Mouse (Mus musculus): ENCODE measurements around the gene Rnasek. TPM values are rescaled to one million over a fixed set of nuclear protein-coding genes. Genes with fewer than 3 reads are reported as not detected.

The Rnasek gene
- polyA plus RNA-seq, 1 experiment from 2014 or later, result 94.6 TPM

- WGBS, result 50% methylated on average over 9 of the region's 9 CpGs
- H3K4me3 ChIP-seq (ENCODE audit: low read depth, low read length), result no peak overlapping the region
Measured at GRCm38 (mm10) chr11:70247136-70247845, 7.6 kb upstream of the Rnasek start.

GRCm38 (mm10) chr11:70242591-70242990 is 2.9 kb upstream of the Rnasek start:
- DNase-seq (ENCODE audit: low spot score), result no peak
- Histone ChIP-seq H3K4me1 (ENCODE audit: control insufficient read depth, insufficient read depth, low read length) (peaks cover 6% of the 10 kb centered on the region), H3K4me3 (ENCODE audit: low read depth, low read length) (no peak overlapping the region), H3K27ac (replicated peaks; ENCODE audit: low read depth, low read length) (no peak overlapping the region), H3K9ac (ENCODE audit: low read length) (no peak overlapping the region), H3K36me3 (ENCODE audit: control insufficient read depth, insufficient read depth, low read length) (no peaks in the 10 kb centered on the region), H3K9me3 (ENCODE audit: control insufficient read depth, low read length) (no peaks in the 10 kb centered on the region), H3K27me3 (ENCODE audit: control insufficient read depth, insufficient read depth, low read length) (no peaks in the 10 kb centered on the region), H3K4me2 (ENCODE audit: low read depth, severe bottlenecking) (no peak overlapping the region)
- no peak for ATAC-seq (ENCODE audit: insufficient number of reproducible peaks, low FRiP score, low TSS enrichment, low read depth)
- 68% methylated on average over 11 of the region's 11 CpGs for WGBS

More at GRCm38 (mm10) chr11:70247136-70247845, 7.6 kb upstream of the Rnasek start:
- H3K4me1 ChIP-seq (ENCODE audit: control insufficient read depth, insufficient read depth, low read length), result no peaks in the 10 kb centered on the region
- no peak overlapping the region for H3K9ac ChIP-seq (ENCODE audit: low read length)
- peak; percentile 78 for DNase-seq (ENCODE audit: low spot score)
- H3K27ac ChIP-seq (replicated peaks; ENCODE audit: low read depth, low read length), result no peak overlapping the region
- H3K4me2 ChIP-seq (ENCODE audit: low read depth, severe bottlenecking), result no peak overlapping the region
- no peaks in the 10 kb centered on the region for H3K36me3 ChIP-seq (ENCODE audit: control insufficient read depth, insufficient read depth, low read length)
- no peak for ATAC-seq (ENCODE audit: insufficient number of reproducible peaks, low FRiP score, low TSS enrichment, low read depth)
- peaks cover 3% of the 10 kb centered on the region; the same call in 1 of the 2 replicates for H3K27me3 ChIP-seq (ENCODE audit: control insufficient read depth, insufficient read depth, low read length)
- H3K9me3 ChIP-seq (ENCODE audit: control insufficient read depth, low read length), result no peaks in the 10 kb centered on the region

GRCm38 (mm10) chr11:70238591-70239440 is 826 bp downstream of the Rnasek start:
- Histone ChIP-seq H3K4me3 (ENCODE audit: low read depth, low read length) (peak overlapping the region; percentile 89), H3K27ac (replicated peaks; ENCODE audit: low read depth, low read length) (0 out of 2 replicates have a peak overlapping the region, but pooled peaks have one; percentile 77), H3K4me2 (ENCODE audit: low read depth, severe bottlenecking) (peak overlapping the region; percentile 93), H3K4me1 (ENCODE audit: control insufficient read depth, insufficient read depth, low read length) (peaks cover 13% of the 10 kb centered on the region), H3K9me3 (ENCODE audit: control insufficient read depth, low read length) (no peaks in the 10 kb centered on the region), H3K36me3 (ENCODE audit: control insufficient read depth, insufficient read depth, low read length) (peaks cover 7% of the 10 kb centered on the region; the same call in 1 of the 2 replicates), H3K27me3 (ENCODE audit: control insufficient read depth, insufficient read depth, low read length) (no peaks in the 10 kb centered on the region), H3K9ac (ENCODE audit: low read length) (peak overlapping the region; percentile 84)
- WGBS, result 13% methylated on average over 23 of the region's 23 CpGs
- no peak for ATAC-seq (ENCODE audit: insufficient number of reproducible peaks, low FRiP score, low TSS enrichment, low read depth)
- no peak for DNase-seq (ENCODE audit: low spot score)

- Histone ChIP-seq H3K36me3 (ENCODE audit: control insufficient read depth, insufficient read depth, low read length) (peaks cover 7% of the 10 kb centered on the region; the same call in 1 of the 2 replicates), H3K9me3 (ENCODE audit: control insufficient read depth, low read length) (no peaks in the 10 kb centered on the region), H3K4me3 (ENCODE audit: low read depth, low read length) (peak within 1 kb of the TSS; percentile 89), H3K4me2 (ENCODE audit: low read depth, severe bottlenecking) (peak within 1 kb of the TSS; percentile 93), H3K27ac (replicated peaks; ENCODE audit: low read depth, low read length) (peak within 1 kb of the TSS; percentile 84), H3K27me3 (ENCODE audit: control insufficient read depth, insufficient read depth, low read length) (no peaks in the 10 kb centered on the region), H3K4me1 (ENCODE audit: control insufficient read depth, insufficient read depth, low read length) (peaks cover 22% of the 10 kb centered on the region), H3K9ac (ENCODE audit: low read length) (peak within 1 kb of the TSS; percentile 84)
- ATAC-seq (ENCODE audit: insufficient number of reproducible peaks, low FRiP score, low TSS enrichment, low read depth) (peak; percentile 87), DNase-seq (ENCODE audit: low spot score) (peak; percentile 99)
- under 1% methylated on average over 68 of the region's 70 CpGs for WGBS
Measured at GRCm38 (mm10) chr11:70237457-70238167, 2.0 kb downstream of the Rnasek start, which contains the start of gene 0610010K14Rik. Gene 0610010K14Rik, minus strand, starts transcription at chr11:70237914.

- WGBS, result 49% methylated on average over 7 of the region's 7 CpGs
- H3K4me1 ChIP-seq (ENCODE audit: control insufficient read depth, insufficient read depth, low read length), result peaks cover 25% of the 10 kb centered on the region
Measured at GRCm38 (mm10) chr11:70236717-70237116, 2.9 kb downstream of the Rnasek start.

GRCm38 (mm10) chr11:70235254-70235900 is 4.3 kb downstream of the Rnasek start:
- H3K36me3 ChIP-seq (ENCODE audit: control insufficient read depth, insufficient read depth, low read length), result peaks cover 7% of the 10 kb centered on the region; the same call in 1 of the 2 replicates
- no peaks in the 10 kb centered on the region; the same call in 1 of the 2 replicates for H3K27me3 ChIP-seq (ENCODE audit: control insufficient read depth, insufficient read depth, low read length)
- no peaks in the 10 kb centered on the region for H3K9me3 ChIP-seq (ENCODE audit: control insufficient read depth, low read length)
- no peak overlapping the region for H3K9ac ChIP-seq (ENCODE audit: low read length)
- ATAC-seq (ENCODE audit: insufficient number of reproducible peaks, low FRiP score, low TSS enrichment, low read depth) (no peak), DNase-seq (ENCODE audit: low spot score) (no peak)
- 93% methylated on average over 12 of the region's 12 CpGs for WGBS
- H3K4me2 ChIP-seq (ENCODE audit: low read depth, severe bottlenecking), result no peak overlapping the region
- peaks cover 25% of the 10 kb centered on the region for H3K4me1 ChIP-seq (ENCODE audit: control insufficient read depth, insufficient read depth, low read length)
- H3K27ac ChIP-seq (replicated peaks; ENCODE audit: low read depth, low read length), result no peak overlapping the region
- no peak overlapping the region for H3K4me3 ChIP-seq (ENCODE audit: low read depth, low read length)

More at GRCm38 (mm10) chr11:70236717-70237116, 2.9 kb downstream of the Rnasek start:
- ATAC-seq (ENCODE audit: insufficient number of reproducible peaks, low FRiP score, low TSS enrichment, low read depth) (no peak), DNase-seq (ENCODE audit: low spot score) (no peak)
- no peaks in the 10 kb centered on the region for H3K9me3 ChIP-seq (ENCODE audit: control insufficient read depth, low read length)
- peak overlapping the region; percentile 84 for H3K9ac ChIP-seq (ENCODE audit: low read length)
- peak overlapping the region; percentile 93 for H3K4me2 ChIP-seq (ENCODE audit: low read depth, severe bottlenecking)
- peak overlapping the region; percentile 84 for H3K27ac ChIP-seq (replicated peaks; ENCODE audit: low read depth, low read length)
- peaks cover 7% of the 10 kb centered on the region; the same call in 1 of the 2 replicates for H3K36me3 ChIP-seq (ENCODE audit: control insufficient read depth, insufficient read depth, low read length)
- peak overlapping the region; percentile 89 for H3K4me3 ChIP-seq (ENCODE audit: low read depth, low read length)
- H3K27me3 ChIP-seq (ENCODE audit: control insufficient read depth, insufficient read depth, low read length), result no peaks in the 10 kb centered on the region

GRCm38 (mm10) chr11:70234497-70234896 is 5.1 kb downstream of the Rnasek start:
- no peak for ATAC-seq (ENCODE audit: insufficient number of reproducible peaks, low FRiP score, low TSS enrichment, low read depth)
- peaks cover 9% of the 10 kb centered on the region for H3K27me3 ChIP-seq (ENCODE audit: control insufficient read depth, insufficient read depth, low read length)
- no peaks in the 10 kb centered on the region for H3K9me3 ChIP-seq (ENCODE audit: control insufficient read depth, low read length)
- H3K36me3 ChIP-seq (ENCODE audit: control insufficient read depth, insufficient read depth, low read length), result peaks cover 7% of the 10 kb centered on the region; the same call in 1 of the 2 replicates
- WGBS, result 92% methylated on average over 8 of the region's 8 CpGs
- H3K9ac ChIP-seq (ENCODE audit: low read length), result no peak overlapping the region
- no peak overlapping the region for H3K27ac ChIP-seq (replicated peaks; ENCODE audit: low read depth, low read length)
- H3K4me3 ChIP-seq (ENCODE audit: low read depth, low read length), result no peak overlapping the region
- peaks cover 26% of the 10 kb centered on the region for H3K4me1 ChIP-seq (ENCODE audit: control insufficient read depth, insufficient read depth, low read length)
- no peak for DNase-seq (ENCODE audit: low spot score)
- no peak overlapping the region for H3K4me2 ChIP-seq (ENCODE audit: low read depth, severe bottlenecking)

All from limb, embryonic 11.5 days (tissue).